17 mouse cellular contexts compared by ENCODE assay signal in the genomic region with DNA sequence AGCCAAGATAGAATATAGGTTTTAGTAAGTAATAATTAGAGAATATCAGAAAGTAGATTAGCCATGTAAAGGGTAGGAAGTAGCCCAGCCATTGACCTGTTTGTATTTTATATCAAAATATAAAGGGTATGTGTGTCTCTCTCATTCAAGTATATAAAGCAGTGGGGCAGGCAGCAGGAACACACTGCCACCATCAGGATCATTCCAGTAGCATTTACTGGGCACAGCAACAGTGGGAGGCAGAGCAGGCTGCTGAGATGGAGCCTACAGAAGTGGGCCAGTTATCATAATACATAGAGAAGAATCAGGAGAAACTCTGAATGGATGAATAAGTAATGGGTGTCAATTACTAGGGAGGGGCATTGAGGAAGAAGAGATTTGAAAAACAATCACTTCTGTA.
DNase-seq lines count a peak whose midpoint lies in the region; ATAC-seq and TF ChIP-seq lines count a peak whose summit lies in the region.
"Had no signal": no experiment of that assay in that cellular context is flagged by ENCODE, and none has a peak within 500 bp of the region (broad histone marks: within the 10 kb centered on the region; RNA-seq: fewer than 3 reads in every experiment).

No protein-coding gene starts in this region.

- TF ChIP-seq POLR2A in ES-Bruce4 (IDR thresholded peaks at IDR 0.05; ENCODE audit: insufficient read depth, low read length): no peak

- no peak overlapping the region for H3K4me2 ChIP-seq in heart, postnatal 0 days (ENCODE audit: low read depth, low read length)
- H3K4me2 ChIP-seq in liver, postnatal 0 days (ENCODE audit: low read depth, low read length): no peak overlapping the region
- H3K4me2 ChIP-seq: embryonic facial prominence, embryonic 15.5 days; forebrain, embryonic 12.5 days; limb, embryonic 15.5 days; neural tube, embryonic 12.5 days had no signal

- peaks cover 5% of the 10 kb centered on the region; the same call in 1 of the 2 replicates for H3K4me1 ChIP-seq in heart, postnatal 0 days (ENCODE audit: control insufficient read depth, insufficient read depth)
- H3K4me1 ChIP-seq in liver, postnatal 0 days (ENCODE audit: insufficient read depth): peaks cover 4% of the 10 kb centered on the region; the same call in 1 of the 2 replicates
- no peaks in the 10 kb centered on the region for H3K4me1 ChIP-seq in ES-Bruce4 (ENCODE audit: control insufficient read depth, insufficient read depth, low read length)
- H3K4me1 ChIP-seq: embryonic facial prominence, embryonic 15.5 days; forebrain, embryonic 12.5 days; limb, embryonic 15.5 days; neural tube, embryonic 12.5 days had no signal

- no peaks in the 10 kb centered on the region for H3K27me3 ChIP-seq in heart, postnatal 0 days (ENCODE audit: control insufficient read depth, insufficient read depth, low read length)
- H3K27me3 ChIP-seq in liver, postnatal 0 days (ENCODE audit: insufficient read depth, low read length): no peaks in the 10 kb centered on the region
- H3K27me3 ChIP-seq in ES-Bruce4 (ENCODE audit: control insufficient read depth, insufficient read depth, low read length, poor library complexity, severe bottlenecking): no peaks in the 10 kb centered on the region
- H3K27me3 ChIP-seq: embryonic facial prominence, embryonic 15.5 days; forebrain, embryonic 12.5 days; limb, embryonic 15.5 days; neural tube, embryonic 12.5 days; Patski had no signal

- H3K4me3 ChIP-seq in heart, postnatal 0 days (ENCODE audit: low read depth, low read length): no peak overlapping the region
- no peak overlapping the region for H3K4me3 ChIP-seq in liver, postnatal 0 days (ENCODE audit: low read depth, low read length)
- H3K4me3 ChIP-seq in ES-Bruce4 (ENCODE audit: low read depth, low read length): no peak overlapping the region
- H3K4me3 ChIP-seq: embryonic facial prominence, embryonic 15.5 days; forebrain, embryonic 12.5 days; limb, embryonic 15.5 days; neural tube, embryonic 12.5 days had no signal

- H3K27ac ChIP-seq in heart, postnatal 0 days (ENCODE audit: low read depth): no peak overlapping the region
- H3K27ac ChIP-seq in liver, postnatal 0 days (ENCODE audit: low read depth): no peak overlapping the region
- H3K27ac ChIP-seq in ES-Bruce4 (ENCODE audit: insufficient read depth, low read length): no peak overlapping the region
- H3K27ac ChIP-seq: embryonic facial prominence, embryonic 15.5 days; forebrain, embryonic 12.5 days; limb, embryonic 15.5 days; neural tube, embryonic 12.5 days had no signal

- DNase-seq in heart, postnatal 0 days (ENCODE audit: low spot score): no peak
- no peak for DNase-seq in heart, adult 8-10 months (ENCODE audit: low spot score)
- no peak for DNase-seq in liver, postnatal 0 days
- no peak for DNase-seq in liver
- peak; percentile 13 for DNase-seq in ZHBTc4 (ENCODE audit: low read depth, low spot score)
- no peak for DNase-seq in left cerebral cortex, adult 18-20 months (ENCODE audit: low spot score in 2 of 2)
- DNase-seq: cerebellum, adult 8-10 months; gastrocnemius, postnatal 10 days; lung, postnatal 14 days; right cerebral cortex, postnatal 25 days had no signal

- H3K36me3 ChIP-seq in heart, postnatal 0 days (replicated peaks; ENCODE audit: control insufficient read depth, insufficient read depth, low read length): no peaks in the 10 kb centered on the region
- H3K36me3 ChIP-seq in liver, postnatal 0 days (replicated peaks; ENCODE audit: insufficient read depth, low read length): no peaks in the 10 kb centered on the region
- no peaks in the 10 kb centered on the region for H3K36me3 ChIP-seq in ES-Bruce4 (ENCODE audit: control insufficient read depth, insufficient read depth, low read length, poor library complexity, severe bottlenecking)
- H3K36me3 ChIP-seq: forebrain, embryonic 12.5 days; neural tube, embryonic 12.5 days had no signal

- H3K9me3 ChIP-seq in heart, postnatal 0 days (replicated peaks; ENCODE audit: control insufficient read depth, low read length): no peaks in the 10 kb centered on the region
- no peaks in the 10 kb centered on the region for H3K9me3 ChIP-seq in liver, postnatal 0 days (ENCODE audit: low read length)
- H3K9me3 ChIP-seq in ES-Bruce4 (replicated peaks; ENCODE audit: control insufficient read depth, insufficient read depth, low read length, poor library complexity, severe bottlenecking): peaks cover 8% of the 10 kb centered on the region; the same call in 1 of the 2 replicates
- H3K9me3 ChIP-seq: embryonic facial prominence, embryonic 15.5 days; forebrain, embryonic 12.5 days; limb, embryonic 15.5 days; neural tube, embryonic 12.5 days had no signal

- H3K9ac ChIP-seq in heart, postnatal 0 days (replicated peaks; ENCODE audit: low read depth, low read length): no peak overlapping the region
- no peak overlapping the region for H3K9ac ChIP-seq in liver, postnatal 0 days (replicated peaks)
- no peak overlapping the region for H3K9ac ChIP-seq in ES-Bruce4 (ENCODE audit: low read depth, poor library complexity, severe bottlenecking)
- H3K9ac ChIP-seq: embryonic facial prominence, embryonic 15.5 days; forebrain, embryonic 12.5 days; limb, embryonic 15.5 days; neural tube, embryonic 12.5 days had no signal

- peak; percentile 50 for TF ChIP-seq CTCF in heart, postnatal 0 days (IDR thresholded peaks at IDR 0.05; ENCODE audit: low read depth)
- peak; percentile 49 for TF ChIP-seq CTCF in liver, postnatal 0 days (IDR thresholded peaks at IDR 0.05; ENCODE audit: low read depth)
- TF ChIP-seq CTCF in ES-Bruce4 (IDR thresholded peaks at IDR 0.05; ENCODE audit: low read depth, low read length): peak; percentile 37

- no peak for TF ChIP-seq EP300 in heart, postnatal 0 days (IDR thresholded peaks at IDR 0.05; ENCODE audit: low read depth)
- no peak for TF ChIP-seq EP300 in liver, postnatal 0 days (IDR thresholded peaks at IDR 0.05; ENCODE audit: low read depth)
- no peak for TF ChIP-seq EP300 in ES-Bruce4 (IDR thresholded peaks at IDR 0.05; ENCODE audit: insufficient read depth, low read depth, low read length)

- ATAC-seq in heart, postnatal 0 days (ENCODE audit: insufficient read depth, low read depth): no peak
- no peak for ATAC-seq in liver, postnatal 0 days
- ATAC-seq: hindbrain, embryonic 16.5 days; Patski had no signal
